Mouse (Mus musculus) urinary bladder, postnatal 4 days (tissue): ENCODE results near the gene Cbx4.
A peak's percentile ranks its signal among the peaks of the same experiment; 100 is the strongest.

Experiments used
- DNase-seq, 2 experiments: peaks; one replicate each; pipeline ENCODE4 v3.0.0; 2021 to 2022; ENCODE audit warnings: low spot score in 2 of 2

The Cbx4 gene

DNA sequence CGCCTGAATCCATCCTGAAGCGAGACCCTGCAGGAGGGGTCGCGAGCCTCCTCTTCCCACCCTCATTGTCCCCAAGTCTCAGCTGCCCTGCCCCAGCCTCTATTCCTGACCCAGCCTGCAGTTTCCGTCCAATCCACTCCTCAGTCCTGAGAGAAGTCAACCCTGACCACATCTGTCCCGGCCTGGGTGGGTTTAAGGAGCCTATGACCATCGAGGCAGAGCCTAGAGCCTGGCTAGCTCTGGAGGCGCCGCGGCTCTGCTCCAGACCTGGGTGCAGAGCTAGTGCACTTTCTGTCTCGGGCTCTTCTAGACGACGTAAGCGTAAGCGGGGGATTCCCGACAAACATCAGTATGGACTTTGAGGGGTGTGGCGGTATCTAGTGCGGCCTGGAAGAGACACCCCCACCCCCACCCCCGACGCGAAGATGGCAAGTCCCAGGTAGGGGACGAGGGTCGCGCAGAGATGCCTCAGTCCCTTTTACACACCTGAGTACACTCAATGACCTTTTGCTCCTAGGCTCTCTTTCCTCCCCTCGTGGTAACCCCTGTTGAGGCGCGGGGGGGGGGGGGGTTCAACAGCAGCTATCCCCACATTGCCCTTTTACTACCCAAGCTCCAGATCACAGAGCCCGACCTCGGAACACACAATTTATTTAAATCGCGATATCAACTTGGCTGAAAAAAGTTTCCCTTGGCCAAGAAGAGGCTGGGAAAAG is 44.1 kb downstream of the Cbx4 start:
- DNase-seq, result no peak

- DNase-seq, result no peak
Measured at GRCm38 (mm10) chr11:119041325-119041716, 44.7 kb downstream of the Cbx4 start.

GRCm38 (mm10) chr11:119040600-119041324 is 45.3 kb downstream of the Cbx4 start, which contains the start of gene Cbx8:
TSS of gene Cbx8 (minus strand) at chr11:119040969.
- DNase-seq, result peak; percentile 99

DNA sequence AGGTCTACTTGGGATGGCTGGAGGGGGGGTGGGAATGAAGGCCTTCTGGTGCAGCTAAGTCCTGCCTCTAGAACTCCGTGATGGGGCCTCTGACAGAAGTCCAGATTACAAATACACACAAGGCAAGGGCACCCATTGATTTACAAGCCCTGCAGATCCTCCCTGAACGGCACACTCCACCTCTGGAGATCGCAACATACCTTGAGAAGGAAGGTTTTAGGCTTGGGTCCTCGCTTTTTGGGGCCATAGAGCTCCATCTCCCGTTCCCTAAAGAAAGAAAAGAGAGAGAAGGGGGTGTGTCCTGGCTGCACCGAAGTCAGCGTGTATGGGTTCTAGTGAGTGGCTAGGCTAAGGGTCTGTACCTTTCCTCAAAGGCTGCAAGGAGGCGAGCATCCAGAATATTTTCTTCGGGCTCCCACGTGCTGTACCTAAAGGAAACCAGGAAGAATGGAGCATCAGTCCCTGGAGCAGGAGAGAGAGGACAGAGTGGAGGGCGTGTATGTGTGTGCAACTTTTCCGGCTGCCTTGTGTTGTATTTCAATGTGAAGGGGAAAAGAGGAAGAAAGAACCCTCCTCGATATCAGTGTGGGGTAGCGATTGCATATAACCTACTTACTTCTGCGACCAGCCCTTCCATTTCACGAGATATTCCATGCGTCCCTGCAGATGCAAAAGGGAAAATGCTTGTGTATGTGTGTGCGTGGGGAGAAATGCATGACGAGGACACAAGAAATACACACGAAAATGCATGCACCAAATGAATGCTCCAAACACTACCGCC is 46.1 kb downstream of the Cbx4 start:
- no peak for DNase-seq

DNA sequence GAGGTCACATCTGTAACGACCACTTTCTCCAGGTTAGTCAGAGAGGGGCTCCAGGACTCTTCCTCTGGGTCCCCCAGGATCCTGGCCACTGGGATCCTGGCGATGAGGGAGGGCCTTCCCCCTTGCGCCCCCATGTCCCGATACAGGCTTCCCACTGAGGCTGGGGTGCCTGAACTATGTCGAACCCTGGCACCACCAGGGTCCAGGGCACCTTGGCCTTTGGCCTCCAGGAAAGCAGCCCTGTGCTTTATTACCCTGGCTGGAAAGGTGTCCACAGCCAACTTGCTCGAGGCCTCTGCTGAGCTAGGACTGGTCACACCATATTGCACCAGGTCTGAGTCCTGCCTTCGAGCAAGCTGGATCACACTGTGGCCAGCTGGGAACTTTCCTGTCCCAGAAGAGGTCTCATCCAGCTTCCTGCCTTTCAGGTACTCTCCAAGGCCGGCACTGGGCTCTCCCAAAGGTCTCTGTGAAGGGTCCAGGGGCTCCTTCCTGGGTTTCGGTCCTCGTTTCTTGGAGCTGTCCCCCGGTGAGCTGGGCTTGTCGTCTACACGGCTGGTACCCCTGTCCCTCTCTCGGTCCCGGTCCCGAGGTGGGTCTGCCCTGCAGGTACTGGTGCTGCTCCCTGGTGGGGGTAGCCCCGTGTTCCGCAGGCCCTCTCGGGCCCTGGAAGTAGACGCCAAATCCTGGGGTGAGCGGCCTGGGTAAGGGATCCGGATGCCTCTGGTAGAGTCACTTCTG is 47.1 kb downstream of the Cbx4 start:
- DNase-seq, result no peak

- no peak for DNase-seq
Measured at GRCm38 (mm10) chr11:119037780-119038401, 48.1 kb downstream of the Cbx4 start.

DNA sequence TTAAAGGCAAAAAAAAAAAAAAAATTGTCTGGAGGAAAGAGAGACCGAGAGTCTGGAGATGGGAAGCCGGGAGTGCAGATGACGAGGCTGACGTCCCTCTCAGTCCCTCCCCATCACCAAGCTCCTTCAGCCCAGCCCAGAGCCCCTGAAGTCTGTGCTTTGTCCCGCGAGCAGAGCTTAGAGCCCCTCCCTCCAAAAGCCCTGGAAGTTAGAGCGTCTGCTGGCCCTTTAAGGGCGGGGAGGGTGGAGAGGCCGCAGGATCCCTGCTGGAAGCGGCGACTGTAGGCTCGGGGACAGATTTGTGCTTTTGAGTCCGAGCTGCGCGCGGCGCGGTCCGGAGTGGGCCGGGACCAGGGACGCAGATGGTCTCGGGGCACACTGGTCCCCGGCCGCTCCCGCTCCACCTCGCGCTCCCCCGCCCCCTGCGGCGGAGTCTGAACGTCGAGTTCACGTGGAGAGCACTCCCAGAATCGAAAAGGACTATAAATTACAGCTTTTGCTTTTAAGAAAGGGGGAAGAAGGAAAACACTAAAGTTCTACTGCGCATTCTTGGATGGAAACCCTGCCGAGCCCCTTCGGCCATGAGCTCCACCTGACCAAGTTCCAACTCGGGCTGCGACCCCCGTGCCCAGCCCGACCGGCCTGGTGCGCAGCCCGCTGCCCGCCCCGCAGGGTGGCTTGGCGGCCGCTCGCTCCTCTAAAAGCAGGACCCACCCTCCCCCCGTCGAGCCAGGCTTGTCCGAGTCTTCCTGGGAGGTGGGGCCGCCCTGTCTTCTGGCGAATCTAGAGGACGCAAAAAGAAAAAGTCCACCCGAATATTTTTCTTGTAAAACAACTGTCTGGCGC is 48.9 kb downstream of the Cbx4 start:
- DNase-seq, result no peak

GRCm38 (mm10) chr11:119036447-119036846 is 49.6 kb downstream of the Cbx4 start:
- no peak for DNase-seq

DNA sequence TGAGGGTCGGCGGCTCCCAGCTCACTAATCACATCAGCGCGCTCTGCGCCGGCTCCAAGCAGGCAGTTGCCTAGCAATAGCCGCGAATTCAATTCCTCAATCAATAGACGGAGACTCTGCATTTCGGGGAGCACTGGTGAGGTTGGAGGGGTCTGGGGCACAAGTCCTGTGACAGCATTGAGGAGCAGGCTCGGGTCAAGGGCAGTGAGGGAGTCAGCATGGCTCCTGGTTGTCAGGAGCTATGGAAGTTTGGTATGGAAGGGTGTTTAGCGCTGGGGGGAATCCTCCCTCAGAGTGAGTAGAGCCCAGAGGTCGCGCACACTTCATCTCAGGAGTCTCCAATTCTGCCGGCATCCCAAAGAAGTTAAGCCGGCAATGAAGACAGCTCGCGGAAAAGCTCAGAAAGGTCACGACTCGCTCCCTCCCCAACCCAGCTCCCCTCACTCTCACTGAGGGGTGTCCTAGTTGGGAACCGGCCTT is 50.3 kb downstream of the Cbx4 start:
- DNase-seq, result no peak

GRCm38 (mm10) chr11:119035094-119035685 is 50.8 kb downstream of the Cbx4 start:
- no peak for DNase-seq

DNA sequence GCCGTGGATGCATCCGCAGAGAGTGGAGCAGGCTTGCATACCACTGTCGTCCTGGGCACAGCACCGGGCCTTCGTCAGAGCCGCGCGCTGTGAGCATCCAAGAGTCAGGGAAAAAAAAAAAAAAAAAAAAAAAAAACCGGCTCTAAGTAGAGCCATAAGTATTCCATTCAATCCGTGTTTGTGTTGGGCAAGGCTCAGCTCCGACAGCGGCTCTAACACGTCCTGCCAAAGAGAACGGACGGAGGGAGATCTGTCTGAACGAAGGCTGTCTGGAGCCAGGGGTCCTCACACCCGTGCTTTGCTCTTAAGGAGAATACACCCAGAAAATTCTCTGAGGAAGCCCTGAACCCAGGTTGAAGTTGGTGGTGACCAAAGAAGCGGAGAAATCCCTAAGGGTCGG is 51.4 kb downstream of the Cbx4 start:
- DNase-seq, result no peak

DNA sequence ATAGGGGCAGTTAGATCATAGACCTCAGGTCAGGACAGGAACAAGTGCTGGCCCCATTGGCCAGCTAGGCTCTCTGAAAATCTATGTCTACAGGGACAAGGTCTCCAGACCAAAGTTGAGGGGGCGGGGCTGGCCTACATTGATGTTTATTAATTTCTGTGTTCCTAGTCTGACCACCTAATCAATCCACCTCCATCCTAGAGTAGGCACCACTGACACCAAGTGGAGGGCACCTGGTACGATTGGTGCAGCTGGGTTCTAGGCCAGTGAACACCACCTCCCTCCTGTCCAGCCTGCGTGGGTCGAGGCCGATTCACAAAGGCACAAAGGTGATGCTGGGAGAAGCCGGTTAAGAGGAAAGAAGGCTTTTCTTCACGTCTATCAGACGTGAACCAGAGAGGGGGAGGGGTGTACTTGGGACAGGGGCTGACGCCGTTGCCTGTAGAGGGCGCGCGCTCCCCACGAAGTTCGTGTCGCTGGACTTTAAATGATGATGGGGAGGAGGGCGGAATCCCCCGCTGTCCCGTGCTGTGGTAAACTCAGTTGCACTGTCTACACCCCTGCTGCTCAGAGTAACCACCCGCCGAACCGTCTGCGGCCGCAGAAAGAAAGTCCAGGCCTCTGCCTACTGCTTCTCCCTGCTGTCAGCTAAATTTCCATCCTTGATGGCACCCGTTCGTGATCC is 52.0 kb downstream of the Cbx4 start:
- peak; percentile 72 to 88 for DNase-seq
